10 mouse cellular contexts compared by ENCODE assay signal in genomic region chr3:146010751-146011150, GRCm38 (mm10). TPM values are rescaled to one million over a fixed set of nuclear protein-coding genes. Genes with fewer than 3 reads are reported as not detected.
DNase-seq lines count a peak whose midpoint lies in the region; ATAC-seq lines count a peak whose summit lies in the region.
"Had no signal": no experiment of that assay in that cellular context is flagged by ENCODE, and none has a peak within 500 bp of the region (broad histone marks: within the 10 kb centered on the region; RNA-seq: fewer than 3 reads in every experiment).

No protein-coding gene starts in this region.

- 94% methylated on average over 4 of the region's 4 CpGs for WGBS in heart, embryonic 12.5 days
- 84% methylated on average over 4 of the region's 4 CpGs for WGBS in embryonic facial prominence, embryonic 10.5 days
- WGBS in intestine, embryonic 16.5 days, result 94% methylated on average over 4 of the region's 4 CpGs
- WGBS in limb, embryonic 15.5 days, result 83% methylated on average over 4 of the region's 4 CpGs

- no peak overlapping the region for H3K4me3 ChIP-seq in heart, embryonic 12.5 days
- H3K4me3 ChIP-seq in embryonic facial prominence, embryonic 10.5 days, result no peak overlapping the region
- H3K4me3 ChIP-seq in intestine, embryonic 16.5 days (ENCODE audit: low read length), result no peak overlapping the region
- H3K4me3 ChIP-seq in limb, embryonic 15.5 days, result no peak overlapping the region

- peak overlapping the region; percentile 52 for H3K27ac ChIP-seq in heart, embryonic 12.5 days (ENCODE audit: poor library complexity, severe bottlenecking)
- H3K27ac ChIP-seq in embryonic facial prominence, embryonic 10.5 days (replicated peaks), result peak overlapping the region; percentile 52
- H3K27ac ChIP-seq in intestine, embryonic 16.5 days (ENCODE audit: low read length), result peak overlapping the region; percentile 11; the same call in 1 of the 2 replicates
- H3K27ac ChIP-seq in limb, embryonic 15.5 days, result peak overlapping the region; percentile 67
- H3K27ac ChIP-seq: macrophage had no signal

- H3K9ac ChIP-seq in heart, embryonic 12.5 days, result peak overlapping the region; percentile 36; the same call in 1 of the 2 replicates
- no peak overlapping the region for H3K9ac ChIP-seq in intestine, embryonic 16.5 days (ENCODE audit: low read depth, low read length)
- H3K9ac ChIP-seq in limb, embryonic 15.5 days, result no peak overlapping the region

- no peak for ATAC-seq in heart, embryonic 12.5 days (ENCODE audit: insufficient number of reproducible peaks, low FRiP score)
- no peak for ATAC-seq in intestine, embryonic 16.5 days
- no peak for ATAC-seq in limb, embryonic 15.5 days (ENCODE audit: insufficient number of reproducible peaks, low FRiP score, low TSS enrichment, low read depth)
- ATAC-seq in inflammation-experienced regulatory T-cells, adult 6 months, result no peak

- peaks cover 6% of the 10 kb centered on the region; the same call in 1 of the 2 replicates for H3K9me3 ChIP-seq in heart, embryonic 12.5 days (replicated peaks)
- H3K9me3 ChIP-seq in embryonic facial prominence, embryonic 10.5 days, result no peaks in the 10 kb centered on the region
- H3K9me3 ChIP-seq in intestine, embryonic 16.5 days (ENCODE audit: control insufficient read depth, low read length), result no peaks in the 10 kb centered on the region
- no peaks in the 10 kb centered on the region for H3K9me3 ChIP-seq in limb, embryonic 15.5 days

- H3K4me2 ChIP-seq in heart, embryonic 12.5 days, result no peak overlapping the region
- no peak overlapping the region for H3K4me2 ChIP-seq in intestine, embryonic 16.5 days (ENCODE audit: low read depth, low read length)
- H3K4me2 ChIP-seq in limb, embryonic 15.5 days, result no peak overlapping the region

- DNase-seq in heart, postnatal 10 days, result no peak
- DNase-seq in embryonic facial prominence, embryonic 10.5 days (ENCODE audit: low spot score), result no peak
- no peak for DNase-seq in cerebellum, adult 9-10 months
- no peak for DNase-seq in adrenal gland, postnatal 36 days
- DNase-seq: cerebellum, adult 8-10 months had no signal

- intact Hi-C loops in heart, postnatal 10 days (cut with DNase I), result no loop called here

- H3K36me3 ChIP-seq in heart, embryonic 12.5 days, result peaks cover 49% of the 10 kb centered on the region
- peaks cover 67% of the 10 kb centered on the region for H3K36me3 ChIP-seq in embryonic facial prominence, embryonic 10.5 days (replicated peaks)
- H3K36me3 ChIP-seq in intestine, embryonic 16.5 days (ENCODE audit: control insufficient read depth, insufficient read depth, low read length), result peaks cover 8% of the 10 kb centered on the region
- H3K36me3 ChIP-seq in limb, embryonic 15.5 days, result peaks cover 43% of the 10 kb centered on the region

- H3K27me3 ChIP-seq in heart, embryonic 12.5 days (replicated peaks), result no peaks in the 10 kb centered on the region
- H3K27me3 ChIP-seq in embryonic facial prominence, embryonic 10.5 days (replicated peaks; ENCODE audit: low read depth, poor library complexity, severe bottlenecking), result no peaks in the 10 kb centered on the region
- H3K27me3 ChIP-seq in intestine, embryonic 16.5 days (replicated peaks; ENCODE audit: control insufficient read depth, insufficient read depth, low read length), result no peaks in the 10 kb centered on the region
- H3K27me3 ChIP-seq in limb, embryonic 15.5 days, result no peaks in the 10 kb centered on the region

- peaks cover 20% of the 10 kb centered on the region for H3K4me1 ChIP-seq in heart, embryonic 12.5 days (replicated peaks)
- peaks cover 21% of the 10 kb centered on the region for H3K4me1 ChIP-seq in embryonic facial prominence, embryonic 10.5 days
- peaks cover 9% of the 10 kb centered on the region; the same call in 1 of the 2 replicates for H3K4me1 ChIP-seq in intestine, embryonic 16.5 days (ENCODE audit: control insufficient read depth, insufficient read depth, low read length)
- no peaks in the 10 kb centered on the region for H3K4me1 ChIP-seq in limb, embryonic 15.5 days

RNA-seq across cellular contexts. Expression of gene Syde2, which starts 23.1 kb away (rescaled TPM):
- polyA plus RNA-seq in heart, embryonic 12.5 days (2016; fragmentation: Nextera tagmentation; extraction: Ambion mirVana), result 7.3 and 7.5 TPM in 2 replicates
- total RNA-seq in heart, postnatal 10 days (2021), result 10 to 100 TPM; 27.4 to 29.0 TPM
- 1.4 TPM in 2 replicates for polyA plus RNA-seq in embryonic facial prominence, embryonic 10.5 days (2016; fragmentation: Nextera tagmentation; extraction: Ambion mirVana)
- polyA plus RNA-seq in intestine, embryonic 16.5 days (2015; fragmentation: Nextera tagmentation; extraction: Ambion mirVana), result 1.2 and 1.4 TPM in 2 replicates
- 1.7 and 1.8 TPM in 2 replicates for polyA plus RNA-seq in limb, embryonic 15.5 days (2015; fragmentation: Nextera tagmentation; extraction: Ambion mirVana)
- under 1 TPM in 1 of 3 experiments, not detected in 2; 0.13 TPM for polyA plus RNA-seq in inflammation-experienced regulatory T-cells, adult 6 months (2017; shearing (Covaris generic))
- total RNA-seq in adrenal gland, postnatal 36 days (2021), result 1 to 10 TPM; 6.0 to 7.7 TPM
- polyA plus RNA-seq: macrophage had no signal

Comparison
In these comparisons a context has a peak if more than half of its experiments do, and no peak if none do; other contexts are left out.
1. H3K27ac ChIP-seq: peak in every context shown above with its lines; median percentile 67 in limb, embryonic 15.5 days; 52 in heart, embryonic 12.5 days; 52 in embryonic facial prominence, embryonic 10.5 days; 11 in intestine, embryonic 16.5 days.